ENCODE assay signal across 30 mouse cellular contexts in genomic region chr8:90513601-90514000, GRCm38 (mm10).
DNase-seq lines count a peak whose midpoint lies in the region; ATAC-seq and TF ChIP-seq lines count a peak whose summit lies in the region.
"Had no signal": no experiment of that assay in that cellular context is flagged by ENCODE, and none has a peak within 500 bp of the region (broad histone marks: within the 10 kb centered on the region; RNA-seq: fewer than 3 reads in every experiment).

No protein-coding gene starts in this region.

- WGBS in hindbrain, embryonic 14.5 days = 67% methylated on average over 4 of the region's 4 CpGs
- WGBS in hindbrain, embryonic 12.5 days = 90% methylated on average over 4 of the region's 4 CpGs
- 87% methylated on average over 4 of the region's 4 CpGs for WGBS in forebrain, embryonic 16.5 days

- peak overlapping the region; percentile 52; the same call in 1 of the 2 replicates for H3K27ac ChIP-seq in hindbrain, embryonic 14.5 days
- no peak overlapping the region for H3K27ac ChIP-seq in hindbrain, embryonic 12.5 days
- peak overlapping the region; percentile 89 for H3K27ac ChIP-seq in layer of hippocampus, adult 2 months
- H3K27ac ChIP-seq in forebrain, embryonic 16.5 days (ENCODE audit: low read length) = no peak overlapping the region
- H3K27ac ChIP-seq: embryonic facial prominence, embryonic 10.5 days; embryonic facial prominence, embryonic 13.5 days; forebrain, embryonic 12.5 days; heart, embryonic 15.5 days had no signal

- ATAC-seq in hindbrain, embryonic 14.5 days (ENCODE audit: low FRiP score) = no peak
- no peak for ATAC-seq in hindbrain, embryonic 12.5 days (ENCODE audit: low FRiP score)
- ATAC-seq in forebrain, embryonic 16.5 days = no peak
- ATAC-seq: intestine, postnatal 0 days had no signal

- no peaks in the 10 kb centered on the region for H3K36me3 ChIP-seq in hindbrain, embryonic 14.5 days (replicated peaks; ENCODE audit: control insufficient read depth, insufficient read depth)
- no peaks in the 10 kb centered on the region for H3K36me3 ChIP-seq in hindbrain, embryonic 12.5 days
- no peaks in the 10 kb centered on the region for H3K36me3 ChIP-seq in forebrain, embryonic 16.5 days (ENCODE audit: control insufficient read depth, insufficient read depth)
- H3K36me3 ChIP-seq: embryonic facial prominence, embryonic 10.5 days; embryonic facial prominence, embryonic 13.5 days; forebrain, embryonic 12.5 days; forebrain, embryonic 15.5 days; G1E; heart, embryonic 15.5 days had no signal

- H3K9me3 ChIP-seq in hindbrain, embryonic 14.5 days (ENCODE audit: control insufficient read depth, low read length) = no peaks in the 10 kb centered on the region
- no peaks in the 10 kb centered on the region for H3K9me3 ChIP-seq in hindbrain, embryonic 12.5 days (replicated peaks)
- H3K9me3 ChIP-seq in forebrain, embryonic 16.5 days (ENCODE audit: control insufficient read depth, low read length) = no peaks in the 10 kb centered on the region
- H3K9me3 ChIP-seq: embryonic facial prominence, embryonic 10.5 days; embryonic facial prominence, embryonic 13.5 days; forebrain, embryonic 12.5 days; forebrain, embryonic 15.5 days; heart, embryonic 15.5 days had no signal

- no peak overlapping the region for H3K4me2 ChIP-seq in hindbrain, embryonic 14.5 days (replicated peaks)
- no peak overlapping the region for H3K4me2 ChIP-seq in hindbrain, embryonic 12.5 days (replicated peaks)
- no peak overlapping the region for H3K4me2 ChIP-seq in forebrain, embryonic 16.5 days (ENCODE audit: low read length)
- H3K4me2 ChIP-seq: embryonic facial prominence, embryonic 13.5 days; forebrain, embryonic 12.5 days; forebrain, embryonic 15.5 days; heart, embryonic 11.5 days; heart, embryonic 15.5 days had no signal

- peak; percentile 38 to 50 for DNase-seq in cerebellum, postnatal 14 days
- DNase-seq in cerebellum, postnatal 4 days (ENCODE audit: low spot score in 2 of 2) = no peak
- no peak for DNase-seq in hindbrain, embryonic 14.5 days (ENCODE audit: low spot score)
- DNase-seq in layer of hippocampus, adult 2 months (ENCODE audit: low spot score in 2 of 2) = no peak
- DNase-seq in layer of hippocampus, adult 11-12 months (ENCODE audit: low spot score) = no peak
- peak; percentile 44 for DNase-seq in brain, embryonic 14.5 days (ENCODE audit: low read depth)
- DNase-seq: adrenal gland, postnatal 10 days; adrenal gland, postnatal 36 days; B cell, adult 2 months; cerebellum, adult 11 months; cerebellum, adult 2 months; cerebellum, adult 9-11 months; embryo, embryonic 11 days; gastrocnemius, postnatal 10 days; gastrocnemius, postnatal 36 days; heart, postnatal 10 days; heart, postnatal 36 days; kidney, adult 8-10 months had no signal

- peaks cover 16% of the 10 kb centered on the region for H3K4me1 ChIP-seq in hindbrain, embryonic 14.5 days (replicated peaks; ENCODE audit: control insufficient read depth, insufficient read depth, low read length)
- peaks cover 8% of the 10 kb centered on the region for H3K4me1 ChIP-seq in hindbrain, embryonic 12.5 days
- peaks cover 11% of the 10 kb centered on the region for H3K4me1 ChIP-seq in forebrain, embryonic 16.5 days (replicated peaks; ENCODE audit: control insufficient read depth, insufficient read depth, low read length)
- H3K4me1 ChIP-seq: embryonic facial prominence, embryonic 13.5 days; heart, embryonic 15.5 days had no signal

- no peaks in the 10 kb centered on the region for H3K27me3 ChIP-seq in hindbrain, embryonic 14.5 days (ENCODE audit: control insufficient read depth, insufficient read depth, low read length)
- no peaks in the 10 kb centered on the region; the same call in 1 of the 2 replicates for H3K27me3 ChIP-seq in hindbrain, embryonic 12.5 days
- 0 out of 2 replicates have a peak, but pooled peaks cover 4% of the 10 kb centered on the region for H3K27me3 ChIP-seq in forebrain, embryonic 16.5 days (replicated peaks; ENCODE audit: control insufficient read depth, insufficient read depth, low read length)
- H3K27me3 ChIP-seq: CH12.LX; embryonic facial prominence, embryonic 13.5 days; forebrain, embryonic 12.5 days; forebrain, embryonic 15.5 days; heart, embryonic 15.5 days had no signal

- no peak for TF ChIP-seq POLR2A in brain, embryonic 14.5 days (IDR thresholded peaks at IDR 0.05; ENCODE audit: borderline replicate concordance, extremely low read depth, insufficient read depth, insufficient read length, poor library complexity, severe bottlenecking)

- H3K4me3 ChIP-seq in hindbrain, embryonic 14.5 days (replicated peaks; ENCODE audit: low read length) = no peak overlapping the region
- H3K4me3 ChIP-seq in hindbrain, embryonic 12.5 days = no peak overlapping the region
- no peak overlapping the region for H3K4me3 ChIP-seq in layer of hippocampus, adult 2 months
- H3K4me3 ChIP-seq in forebrain, embryonic 16.5 days (replicated peaks; ENCODE audit: low read length) = no peak overlapping the region
- H3K4me3 ChIP-seq: embryonic facial prominence, embryonic 10.5 days; embryonic facial prominence, embryonic 13.5 days; erythroblast, embryonic 14.5 days; forebrain, embryonic 12.5 days; forebrain, embryonic 15.5 days; heart, embryonic 15.5 days had no signal

- TF ChIP-seq CTCF in layer of hippocampus, adult 2 months (conservative IDR thresholded peaks at IDR 0.05) = no peak
- no peak for TF ChIP-seq CTCF in brain, embryonic 14.5 days (IDR thresholded peaks at IDR 0.05; ENCODE audit: borderline replicate concordance, extremely low read depth, insufficient read depth, insufficient read length)

- no peak overlapping the region for H3K9ac ChIP-seq in hindbrain, embryonic 14.5 days
- no peak overlapping the region for H3K9ac ChIP-seq in hindbrain, embryonic 12.5 days
- no peak overlapping the region for H3K9ac ChIP-seq in forebrain, embryonic 16.5 days (replicated peaks; ENCODE audit: low read depth, low read length)
- H3K9ac ChIP-seq: embryonic facial prominence, embryonic 13.5 days; forebrain, embryonic 12.5 days; forebrain, embryonic 15.5 days; heart, embryonic 15.5 days had no signal

Comparison
In these comparisons a context has a peak if more than half of its experiments do, and no peak if none do; other contexts are left out.
1. DNase-seq: peak in cerebellum, postnatal 14 days (2 of 2) and brain, embryonic 14.5 days (single experiment); none in cerebellum, postnatal 4 days (0 of 2), hindbrain, embryonic 14.5 days (single experiment), layer of hippocampus, adult 2 months (0 of 2) and layer of hippocampus, adult 11-12 months (single experiment).
2. H3K27ac ChIP-seq: peak in hindbrain, embryonic 14.5 days (single experiment) and layer of hippocampus, adult 2 months (single experiment); none in hindbrain, embryonic 12.5 days (single experiment) and forebrain, embryonic 16.5 days (single experiment).